Mouse (Mus musculus) thymus, adult 2 months (tissue): ENCODE measurements around the gene Anks1b.

Experiments
- CTCF ChIP-seq: fragments of 200-500 bp; IDR thresholded peaks from 2 replicates; pipeline ENCODE4 v1.5.1; 2012; ENCODE audit warnings: mild to moderate bottlenecking, control low read depth, low read length, moderate library complexity, borderline replicate concordance; ENCODE audit not compliant: control insufficient read depth, poor library complexity, insufficient read depth; ENCODE audit errors: extremely low read depth
- POLR2A ChIP-seq: fragments of 200-500 bp; IDR thresholded peaks from 2 replicates; pipeline ENCODE4 v1.6.1; 2012; ENCODE audit warnings: mild to moderate bottlenecking, low read length, control low read depth, moderate library complexity; ENCODE audit not compliant: control insufficient read depth, poor library complexity, insufficient read depth; ENCODE audit errors: extremely low read depth

- TF ChIP-seq CTCF (no peak), POLR2A (no peak)
Observed at GRCm38 (mm10) chr10:90851999-90852398, 978.7 kb downstream of the Anks1b start.
